Mouse (Mus musculus) adrenal gland, adult (tissue): ENCODE data around the gene Trex1.

Experiments used
- DNase-seq, 2 experiments: peaks; one replicate each; pipeline ENCODE4 v3.0.0; 2022 to 2023; ENCODE audit warnings: low spot score in 1 of 2; ENCODE audit not compliant: inconsistent age in 2 of 2

The Trex1 gene

DNA sequence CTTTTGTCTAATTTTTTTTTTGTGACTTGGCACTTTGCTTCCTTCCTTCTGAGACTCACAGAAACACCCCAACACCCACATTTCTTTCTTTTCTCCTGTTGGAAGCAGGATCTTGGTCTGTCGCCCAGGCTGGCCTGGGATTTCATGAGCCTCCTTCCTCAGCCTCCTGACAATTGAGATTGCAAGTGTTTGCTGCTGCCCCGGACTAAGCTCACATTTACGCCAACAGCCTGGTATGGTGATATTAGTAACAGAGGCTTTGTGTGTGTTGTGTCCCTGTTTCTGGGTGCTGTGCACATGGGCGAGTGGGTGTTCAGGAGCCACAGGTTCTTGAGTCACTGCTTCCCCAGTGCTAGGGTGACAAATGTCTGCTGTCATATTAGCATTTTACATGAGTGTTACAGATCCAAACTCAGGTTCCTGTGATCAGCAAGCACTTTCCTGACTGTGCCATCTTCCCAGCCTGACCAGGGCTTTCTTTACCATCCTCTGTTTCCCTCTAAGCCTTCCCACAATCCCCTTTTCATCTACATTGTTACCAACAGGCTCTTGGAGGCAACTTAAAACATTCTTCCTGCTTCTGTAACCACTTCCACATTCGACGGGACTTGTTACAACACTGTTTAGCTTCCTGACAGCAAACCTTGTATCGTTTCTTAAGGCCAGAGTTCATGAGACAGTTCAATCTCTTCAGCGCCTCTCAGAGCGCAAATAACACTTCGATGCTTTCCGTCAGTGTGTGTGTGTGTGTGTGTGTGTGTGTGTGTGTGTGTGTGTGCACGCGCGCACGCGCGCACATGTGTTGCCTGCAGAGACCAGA is 36.5 kb downstream of the Trex1 start:
- peak in 1 of 2 experiments; percentile 3 for DNase-seq

DNA sequence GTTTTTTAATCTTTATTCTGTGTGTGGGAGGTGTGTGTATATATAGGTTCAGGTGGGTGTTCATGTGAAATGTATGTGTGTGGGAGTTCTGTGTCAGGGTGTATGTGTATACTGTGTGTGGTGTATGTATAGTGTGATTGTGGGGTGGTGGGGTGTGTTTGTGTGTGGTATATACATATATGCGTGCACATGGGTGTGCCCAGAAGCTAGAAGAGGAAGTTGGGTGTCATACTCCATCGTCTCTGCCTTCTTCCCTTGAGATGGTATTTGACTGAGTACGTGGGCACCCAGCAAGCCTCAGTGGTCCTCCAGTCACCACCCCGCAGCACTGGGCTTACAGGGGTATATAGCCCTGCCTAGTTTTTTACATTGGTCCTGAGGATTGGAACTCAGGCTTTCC is 38.1 kb downstream of the Trex1 start:
- no peak for DNase-seq

DNA sequence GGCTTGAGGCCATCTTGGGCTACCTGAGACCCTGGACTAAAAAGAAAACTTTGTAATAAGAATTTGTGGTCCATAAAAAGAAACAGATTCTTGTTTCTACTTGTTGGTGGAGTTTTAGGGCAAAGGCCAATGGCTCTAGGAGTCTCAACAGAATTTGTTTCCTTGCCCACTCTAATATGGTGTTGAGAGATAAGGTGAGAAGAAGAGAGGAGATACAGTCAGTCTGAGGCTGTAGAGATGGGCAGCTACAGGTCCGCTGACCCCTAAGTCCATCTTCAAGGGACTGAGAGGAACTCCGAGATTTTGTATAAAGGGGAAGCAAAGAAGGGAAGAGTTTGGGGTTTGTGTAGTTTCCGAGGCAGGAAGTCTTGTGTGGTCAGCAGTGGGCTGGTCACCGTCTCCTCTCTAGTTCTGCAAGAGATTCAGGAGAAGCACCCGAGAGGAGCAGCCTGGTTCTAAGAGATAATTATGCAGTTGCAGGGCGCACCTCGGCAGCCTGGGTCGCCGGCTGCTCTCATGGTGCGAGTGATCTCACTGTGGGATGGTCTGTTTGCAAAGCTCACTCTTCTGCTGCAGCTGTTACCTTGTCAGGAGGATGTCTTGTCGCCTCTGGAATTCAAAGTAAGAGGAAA is 42.4 kb downstream of the Trex1 start:
- no peak for DNase-seq

DNA sequence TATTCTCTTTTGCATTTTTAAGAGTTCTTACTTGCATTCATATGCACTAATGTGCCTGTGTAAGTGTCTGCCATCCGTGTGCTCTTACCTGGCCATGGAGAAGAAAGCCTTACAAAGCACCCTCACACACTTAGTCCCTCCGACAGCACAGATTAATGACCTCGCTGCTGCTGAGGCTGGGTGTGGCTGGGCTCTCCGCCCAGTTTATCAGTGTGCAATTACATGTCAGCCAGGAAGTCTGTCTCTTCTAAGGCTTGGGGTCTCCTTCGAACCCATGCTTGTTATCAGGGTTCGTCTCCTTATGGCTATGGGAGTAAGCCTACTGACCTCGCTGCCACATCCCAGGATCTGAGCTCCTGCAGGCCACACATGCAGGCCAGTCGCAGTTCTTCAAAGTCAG is 44.1 kb downstream of the Trex1 start:
- no peak for DNase-seq

DNA sequence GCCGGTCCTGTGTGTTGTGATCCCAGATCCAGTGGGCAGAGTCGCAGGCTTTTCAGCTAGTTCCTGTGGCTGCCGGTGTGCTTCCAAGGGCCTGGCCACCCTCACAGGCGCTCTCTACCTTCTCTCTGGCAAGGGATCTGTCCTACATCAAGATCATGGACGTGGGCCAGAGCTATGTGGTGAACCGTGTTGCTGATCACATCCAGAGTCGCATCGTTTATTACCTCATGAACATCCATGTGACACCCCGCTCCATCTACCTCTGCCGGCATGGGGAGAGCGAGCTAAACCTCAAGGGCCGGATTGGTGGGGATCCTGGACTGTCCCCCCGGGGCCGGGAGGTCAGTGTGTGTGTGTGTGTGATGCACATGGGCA is 49.2 kb downstream of the Trex1 start:
- DNase-seq: no peak

DNA sequence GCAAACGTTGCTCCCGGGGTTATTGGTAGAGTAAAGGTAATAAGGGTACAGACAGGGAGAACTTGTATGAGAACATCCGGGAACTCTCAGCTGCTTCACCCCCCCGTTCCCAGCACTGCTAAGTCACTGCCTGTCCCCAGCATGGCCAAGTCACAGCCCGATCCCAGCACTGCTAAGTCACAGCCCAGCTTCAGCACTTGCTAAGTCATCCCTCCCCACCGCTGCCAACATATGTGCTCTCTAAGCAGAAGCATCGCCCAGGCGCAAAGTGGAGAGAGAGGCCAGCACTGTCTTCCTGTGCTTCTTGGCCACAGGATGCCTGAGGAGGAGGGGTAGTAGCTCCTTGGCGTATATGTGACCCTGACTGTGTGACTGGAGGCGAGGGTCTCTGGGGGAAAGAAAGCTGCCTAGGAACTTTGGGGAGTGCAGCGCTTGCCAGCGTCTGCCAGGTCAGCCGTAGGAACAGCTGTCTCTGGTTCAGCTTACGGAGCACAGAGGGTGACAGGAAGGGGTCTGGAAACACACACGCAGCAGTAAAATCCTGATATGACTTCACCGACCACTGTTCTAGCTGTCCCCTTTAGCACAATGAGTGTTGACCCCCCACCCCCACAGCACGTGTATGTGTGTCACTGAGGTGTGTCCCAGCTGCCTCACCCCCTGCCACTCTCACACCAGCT is 49.8 kb downstream of the Trex1 start:
- no peak for DNase-seq

DNA sequence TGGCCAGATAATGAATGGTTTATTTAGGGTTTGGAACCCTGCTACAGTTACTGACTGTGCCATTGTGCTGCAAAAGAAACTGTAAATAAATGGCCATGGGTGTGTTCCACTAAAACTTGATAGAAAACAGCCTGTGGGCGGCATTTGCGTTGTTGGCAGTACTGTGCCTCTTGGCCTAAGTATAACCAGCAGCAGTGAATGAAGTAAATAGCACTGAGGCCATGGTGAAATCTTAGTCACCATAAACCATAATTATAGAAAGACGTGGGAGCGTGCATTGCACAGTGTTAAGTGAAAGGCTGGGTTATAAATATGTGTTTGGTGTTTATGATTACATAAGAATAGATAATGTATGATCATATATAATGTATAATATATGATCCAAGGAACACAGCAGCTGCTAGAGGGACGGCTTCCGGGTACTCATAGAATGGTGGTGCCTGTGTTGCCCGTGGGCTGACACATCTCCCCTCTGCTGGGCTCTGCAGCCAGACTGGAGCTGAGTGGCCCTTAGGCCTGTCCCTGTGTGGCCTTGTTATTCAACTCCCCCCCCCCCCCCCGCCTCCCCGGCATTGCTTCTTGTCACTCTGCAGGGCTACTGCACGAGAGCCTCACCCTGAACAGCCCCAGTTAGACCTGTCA is 50.4 kb downstream of the Trex1 start:
- DNase-seq: no peak

DNA sequence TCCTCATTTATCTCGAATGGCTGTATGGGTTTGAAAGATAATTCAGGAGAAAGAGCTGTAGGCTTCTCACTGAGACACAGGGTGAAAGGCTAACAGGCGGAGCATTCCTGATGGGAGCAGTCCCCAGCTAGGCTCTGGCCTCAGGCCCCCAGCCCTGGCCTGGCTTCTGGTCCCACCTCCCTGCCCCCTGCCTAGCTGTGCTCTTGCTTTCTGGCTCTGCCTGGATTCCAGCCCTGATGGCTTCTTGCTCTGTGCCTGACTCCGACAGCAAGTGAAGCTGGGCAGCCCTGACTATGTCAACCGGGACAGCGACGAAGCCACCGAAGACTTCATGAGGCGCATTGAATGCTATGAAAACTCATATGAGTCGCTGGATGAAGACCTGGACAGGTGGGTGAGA is 51.5 kb downstream of the Trex1 start:
- no peak for DNase-seq
